Mouse (Mus musculus): Measurements from ENCODE around the gene Arpc3.

DNA sequence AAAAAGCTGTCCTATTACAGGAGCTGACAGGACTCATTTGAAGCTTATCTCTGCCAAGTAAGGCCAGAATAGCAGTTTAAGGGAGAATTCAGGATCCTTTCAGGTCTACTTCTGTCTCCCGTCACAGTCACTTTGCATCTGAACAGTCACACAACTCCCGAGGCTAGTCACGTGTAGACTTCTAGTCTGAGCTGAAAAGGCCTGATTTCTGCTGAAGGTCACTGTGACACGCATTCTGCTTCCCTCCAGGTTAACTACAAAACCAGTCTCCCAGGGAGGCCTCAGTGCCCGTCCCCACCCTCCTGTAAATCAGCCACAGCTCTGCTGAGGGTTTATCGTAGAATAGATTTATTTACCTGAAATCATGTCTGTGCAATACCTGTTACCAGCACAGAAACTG lies 61.5 kb downstream of the Arpc3 start:
- no peak for TF ChIP-seq POLR2A (IDR thresholded peaks at IDR 0.05; ENCODE audit: borderline replicate concordance, extremely low read depth, low read depth, low read length)
- no peak for TF ChIP-seq CTCF (IDR thresholded peaks at IDR 0.05; ENCODE audit: insufficient read depth, low read length)

Data from lung, adult 2 months (tissue).